Mouse (Mus musculus): ENCODE data around the gene Plekha4.

Plekha4 gene

DNA sequence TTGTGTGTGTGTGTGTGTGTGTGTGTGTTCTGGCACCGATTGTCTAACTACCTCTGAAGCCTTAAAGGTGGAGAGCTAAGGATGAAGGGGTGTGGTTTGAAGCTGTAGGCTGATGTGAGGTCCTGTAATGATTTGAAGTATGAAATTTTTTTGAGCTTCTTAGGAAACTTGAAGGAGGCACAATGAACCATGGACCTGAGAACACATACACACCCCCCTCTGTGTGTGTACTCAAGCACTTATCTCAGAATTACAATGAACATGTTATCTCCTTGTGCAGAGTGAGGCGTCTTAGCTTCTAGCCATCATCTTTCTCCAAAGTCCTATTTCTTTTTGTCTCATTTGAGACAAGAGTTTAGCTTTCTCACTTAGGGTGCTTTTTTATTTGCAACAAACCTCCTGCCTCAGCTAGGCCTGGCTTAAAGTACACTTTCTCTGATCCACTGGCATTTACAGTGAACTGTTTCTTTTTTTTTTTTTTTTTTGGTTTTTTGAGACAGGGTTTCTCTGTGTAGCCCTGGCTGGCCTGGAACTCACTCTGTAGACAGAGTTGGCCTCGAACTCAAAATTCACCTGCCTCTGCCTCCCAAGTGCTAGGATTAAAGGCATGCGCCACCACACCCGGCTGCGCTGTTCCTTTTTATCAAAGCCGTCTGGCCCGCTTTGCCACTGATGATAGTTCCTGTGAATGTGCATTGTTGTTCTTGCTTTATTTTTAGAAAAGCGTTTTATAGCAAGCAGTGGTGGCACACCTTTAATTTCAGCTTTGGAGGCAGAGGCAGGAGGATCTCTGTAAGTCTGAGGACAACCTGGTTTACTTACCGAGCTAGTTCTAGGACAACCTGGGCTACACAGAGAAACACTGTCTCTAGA, 42.7 kb downstream of the Plekha4 start:
- no peak for DNase-seq (ENCODE audit: low spot score in 2 of 2)

- peak; percentile 56 to 78 for DNase-seq (ENCODE audit: low spot score in 2 of 2)
Measured at GRCm38 (mm10) chr7:45570103-45570741, 44.1 kb downstream of the Plekha4 start, which contains the start of gene Bcat2. Gene Bcat2 (plus strand): TSS chr7:45570153.

- DNase-seq (ENCODE audit: low spot score in 2 of 2): no peak
Measured at GRCm38 (mm10) chr7:45571966-45572365, 45.8 kb downstream of the Plekha4 start.

DNA sequence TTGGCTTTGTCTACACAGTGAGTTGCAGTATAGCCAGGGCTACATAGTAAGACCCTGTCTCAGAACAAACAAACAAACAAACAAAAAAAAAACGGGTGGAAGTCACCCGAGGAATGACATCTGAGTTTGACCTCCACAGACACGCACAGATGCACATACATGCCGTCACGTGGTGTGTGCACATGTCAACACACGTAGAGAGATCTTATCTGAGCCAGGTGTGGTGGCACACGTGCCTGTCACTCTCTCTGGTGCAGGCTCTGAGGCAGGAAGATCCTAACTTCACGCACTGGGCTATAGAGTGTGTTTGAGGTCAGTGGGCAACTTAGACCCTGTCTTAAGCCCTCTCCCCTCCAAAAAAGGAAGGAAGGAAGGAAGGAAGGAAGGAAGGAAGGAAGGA, 47.8 kb downstream of the Plekha4 start:
- DNase-seq (ENCODE audit: low spot score in 2 of 2): peak in 1 of 2 experiments; percentile 26

DNA sequence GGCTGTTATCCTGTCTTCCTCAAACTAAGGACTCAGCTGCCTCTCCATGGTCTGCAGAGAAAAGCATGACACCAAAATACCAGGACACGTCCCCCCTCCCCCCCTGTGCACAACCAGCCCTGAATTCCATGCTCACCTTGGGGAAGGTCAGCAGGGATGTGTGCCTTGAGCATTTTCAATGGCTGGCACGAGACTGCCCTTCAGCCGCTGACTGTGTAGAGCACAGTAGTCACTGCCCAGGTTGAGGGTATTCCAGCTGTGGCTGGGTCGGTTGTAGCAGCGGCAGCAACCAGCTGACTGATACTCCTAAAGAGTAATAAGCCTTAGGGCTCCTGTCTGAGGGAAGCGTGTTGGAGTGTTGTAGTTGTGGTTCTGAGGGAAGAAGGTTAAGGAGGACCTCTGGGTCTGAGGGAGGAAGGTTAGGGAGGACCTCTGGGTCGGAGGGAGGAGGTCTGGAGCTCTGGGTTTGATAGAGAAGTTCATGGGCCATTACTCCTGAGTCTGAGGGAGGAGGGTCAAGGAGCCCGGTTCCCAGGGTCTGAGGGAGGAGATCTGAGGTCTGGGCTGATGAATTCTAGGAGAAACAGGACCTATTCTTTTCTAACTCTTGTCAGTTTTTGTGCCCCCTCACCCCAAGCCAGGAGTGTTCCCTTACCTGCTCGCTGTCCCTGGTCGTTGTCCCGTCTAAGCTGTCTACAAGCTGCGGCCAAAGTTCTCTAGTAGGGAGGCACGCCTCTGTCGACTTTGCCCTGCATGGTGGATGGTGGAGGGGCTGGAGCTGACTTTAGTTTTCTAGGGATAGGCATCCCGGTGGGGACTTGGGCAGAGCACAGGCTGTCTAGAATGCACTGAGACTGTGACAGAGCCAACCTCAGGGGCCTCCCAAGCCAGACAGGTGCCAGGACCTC, 48.6 kb downstream of the Plekha4 start:
- no peak for DNase-seq (ENCODE audit: low spot score in 2 of 2)

DNA sequence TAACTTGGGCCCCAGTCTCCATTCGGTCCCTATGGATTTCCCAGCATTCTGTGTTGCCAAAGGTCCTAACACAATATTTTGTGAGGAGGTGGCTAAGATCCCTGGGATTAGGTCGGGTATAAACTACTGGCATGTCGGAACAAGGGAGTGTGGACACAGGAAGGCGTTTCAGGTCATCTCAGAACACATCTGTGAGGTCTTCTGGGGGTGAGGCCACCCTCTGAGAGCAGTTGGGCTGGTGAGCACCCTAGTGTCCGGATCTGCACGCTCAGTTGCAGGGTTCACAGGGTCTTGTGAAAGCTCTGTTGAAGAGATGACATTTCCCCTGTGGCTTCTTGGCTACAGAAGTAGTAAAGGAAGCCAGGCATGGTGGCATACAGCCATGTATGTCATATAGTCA, 59.8 kb downstream of the Plekha4 start:
- DNase-seq (ENCODE audit: low spot score in 2 of 2): no peak

- no peak for DNase-seq (ENCODE audit: low spot score in 2 of 2)
Measured at GRCm38 (mm10) chr7:45587631-45588592, 61.8 kb downstream of the Plekha4 start.

GRCm38 (mm10) chr7:45589173-45589572, 63.0 kb downstream of the Plekha4 start:
- peak; percentile 86 to 94 for DNase-seq (ENCODE audit: low spot score in 2 of 2)

GRCm38 (mm10) chr7:45589898-45590297, 63.8 kb downstream of the Plekha4 start:
- DNase-seq (ENCODE audit: low spot score in 2 of 2): no peak

DNA sequence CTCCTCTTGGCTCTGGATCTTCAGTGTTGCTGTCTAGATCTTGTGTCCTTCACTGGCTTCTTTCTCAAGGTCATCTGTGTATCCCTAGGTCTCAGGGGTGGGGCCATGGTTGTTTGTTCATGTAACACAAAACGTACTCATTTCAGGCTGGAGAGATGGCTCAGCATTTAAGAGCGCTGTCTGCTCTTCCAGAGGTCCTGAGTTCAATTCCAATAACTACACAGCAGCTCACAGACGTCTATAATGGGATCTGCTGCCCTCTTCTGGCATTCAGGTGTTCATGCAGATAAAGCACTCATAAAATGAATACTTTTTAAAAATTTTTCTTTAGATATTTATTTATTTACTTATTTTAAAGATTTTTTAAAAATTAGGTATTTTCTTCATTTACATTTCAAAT, 64.7 kb downstream of the Plekha4 start:
- no peak for DNase-seq (ENCODE audit: low spot score in 2 of 2)

DNA sequence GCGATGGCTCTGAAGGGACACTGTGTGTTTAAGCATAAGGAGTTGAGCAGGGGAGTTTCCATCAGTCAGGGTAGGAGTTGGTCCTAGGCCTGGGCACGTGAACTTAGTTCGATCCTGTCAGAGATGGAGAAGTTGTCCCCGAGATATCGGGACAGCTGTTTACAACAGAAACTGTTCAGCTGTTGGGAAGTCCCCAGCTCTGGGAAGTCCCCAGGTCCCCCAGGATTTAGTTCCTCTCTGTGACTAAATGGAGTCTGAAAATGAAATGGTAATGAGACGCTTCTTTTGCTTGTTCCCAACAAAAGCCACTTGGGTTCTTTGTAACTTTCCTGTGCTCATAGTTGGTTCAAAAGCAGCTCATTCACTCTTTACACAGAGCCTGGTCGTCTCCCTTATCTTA, 65.8 kb downstream of the Plekha4 start:
- no peak for DNase-seq (ENCODE audit: low spot score in 2 of 2)

- DNase-seq (ENCODE audit: low spot score in 2 of 2): peak; percentile 51 to 72
Measured at GRCm38 (mm10) chr7:45593118-45593815, 67.1 kb downstream of the Plekha4 start.

- DNase-seq (ENCODE audit: low spot score in 2 of 2): no peak
Measured at GRCm38 (mm10) chr7:45595176-45595575, 69.0 kb downstream of the Plekha4 start.

GRCm38 (mm10) chr7:45596107-45596506, 70.0 kb downstream of the Plekha4 start:
- no peak for DNase-seq (ENCODE audit: low spot score in 2 of 2)

GRCm38 (mm10) chr7:45597013-45597412, 70.9 kb downstream of the Plekha4 start:
- DNase-seq (ENCODE audit: low spot score in 2 of 2): no peak

DNA sequence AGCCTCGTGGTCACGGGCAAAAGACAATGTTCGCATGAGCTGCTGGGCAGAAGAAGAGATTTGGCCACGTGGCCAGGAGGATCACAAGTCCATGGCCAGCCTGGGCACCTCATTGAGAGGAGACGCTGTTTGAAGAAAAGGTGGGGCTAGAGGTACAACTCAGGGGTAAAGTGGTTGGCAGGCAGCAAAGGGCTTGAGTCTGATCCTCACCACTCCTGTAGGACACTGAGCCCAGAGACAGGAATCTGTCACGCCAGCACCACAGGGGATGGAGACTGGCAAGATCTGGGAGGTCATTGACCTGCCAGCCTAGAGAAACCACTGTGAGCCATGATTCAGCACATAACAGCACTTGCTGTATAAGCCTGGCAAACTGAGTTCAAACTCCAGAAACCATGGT, 71.4 kb downstream of the Plekha4 start:
- no peak for DNase-seq (ENCODE audit: low spot score in 2 of 2)

GRCm38 (mm10) chr7:45598960-45599879, 73.1 kb downstream of the Plekha4 start:
- DNase-seq (ENCODE audit: low spot score in 2 of 2): no peak
